Mouse (Mus musculus) liver, embryonic 11.5 days (tissue): ENCODE measurements around the gene Sirt5. TPM values are rescaled to one million over a fixed set of nuclear protein-coding genes. Genes with fewer than 3 reads are reported as not detected.
A peak's percentile ranks its signal among the peaks of the same experiment; 100 is the strongest.

ENCODE experiments used
- ATAC-seq: fragments of 200-750 bp; cut with Nextera tagmentation; replicated peaks from 2 replicates; pipeline ENCODE4 v1.8.0; 2017; ENCODE audit warnings: moderate number of reproducible peaks, mild to moderate bottlenecking, moderate TSS enrichment, moderate library complexity; ENCODE audit not compliant: low FRiP score
- DNase-seq: peaks from one replicate; pipeline ENCODE4 v3.0.0-alpha.2; 2017; ENCODE audit warnings: low spot score
- H3K27ac ChIP-seq: fragments of 300-500 bp; sonication (generic); 2 replicates; pipeline ENCODE4 v1.5.1; 2014; ENCODE audit warnings: mild to moderate bottlenecking, low read depth, low read length, control low read depth
- H3K27me3 ChIP-seq: fragments of 300-500 bp; sonication (generic); replicated peaks from 2 replicates; pipeline ENCODE4 v1.6.1; 2014; ENCODE audit warnings: low read length, mixed read lengths; ENCODE audit not compliant: control insufficient read depth, insufficient read depth
- H3K36me3 ChIP-seq: fragments of 300-500 bp; sonication (generic); 2 replicates; pipeline ENCODE4 v1.6.1; 2014; ENCODE audit warnings: mild to moderate bottlenecking, low read length, moderate library complexity, mixed read lengths; ENCODE audit not compliant: control insufficient read depth, insufficient read depth
- H3K4me1 ChIP-seq: fragments of 300-500 bp; sonication (generic); replicated peaks from 2 replicates; pipeline ENCODE4 v1.6.1; 2014; ENCODE audit warnings: low read length, mixed read lengths; ENCODE audit not compliant: control insufficient read depth, insufficient read depth
- H3K4me2 ChIP-seq: fragments of 300-500 bp; sonication (generic); 2 replicates; pipeline ENCODE4 v1.6.1; 2014; ENCODE audit warnings: mild to moderate bottlenecking, control low read depth, moderate library complexity
- H3K4me3 ChIP-seq: fragments of 300-500 bp; sonication (generic); 2 replicates; pipeline ENCODE4 v1.5.1; 2014; ENCODE audit warnings: low read depth, low read length, control low read depth
- H3K9ac ChIP-seq: fragments of 300-500 bp; sonication (generic); 2 replicates; pipeline ENCODE4 v1.6.1; 2014; ENCODE audit warnings: low read depth, low read length, control low read depth
- H3K9me3 ChIP-seq: fragments of 300-500 bp; sonication (generic); 2 replicates; pipeline ENCODE4 v1.6.1; 2016; ENCODE audit warnings: low read length, inconsistent platforms, mixed read lengths; ENCODE audit not compliant: control insufficient read depth
- WGBS: fragments of 180-500 bp; shearing (Covaris S2); extraction: QIAGEN DNeasy Blood & Tissue Kit; methylation state at CpG from one replicate; pipeline ENCODE4 v1.1.7; 2014; 5-methylcytosine and 5-hydroxymethylcytosine counted together
- polyA plus RNA-seq: library from polyadenylated mRNA; unstranded; fragments of >200 nt; fragmentation: Nextera tagmentation; extraction: Ambion mirVana; gene quantifications from 2 replicates; pipeline ENCODE4 v1.2.1, GENCODE M21; 2014

The Sirt5 gene
- polyA plus RNA-seq, 1 experiment from 2014 or later: 12.9 TPM

GRCm38 (mm10) chr13:43398297-43399080, 33.2 kb downstream of the Sirt5 start, which contains the start of gene Nol7:
Gene Nol7 (plus strand): TSS chr13:43398390.
- WGBS: 1% methylated on average over 72 of the region's 72 CpGs
- Histone ChIP-seq H3K27me3 (no peaks in the 10 kb centered on the region), H3K9me3 (no peaks in the 10 kb centered on the region), H3K36me3 (peaks cover 6% of the 10 kb centered on the region), H3K4me3 (peak within 1 kb of the TSS; percentile 89), H3K27ac (peak within 1 kb of the TSS; percentile 91), H3K4me2 (peak within 1 kb of the TSS; percentile 77), H3K9ac (peak within 1 kb of the TSS; percentile 94), H3K4me1 (peaks cover 5% of the 10 kb centered on the region)
- ATAC-seq: peak; percentile 94
- peak; percentile 98 for DNase-seq

- H3K4me3 ChIP-seq: peak overlapping the region; percentile 89
- no peaks in the 10 kb centered on the region for H3K27me3 ChIP-seq
- no peak for ATAC-seq
- no peak overlapping the region for H3K9ac ChIP-seq
- peaks cover 6% of the 10 kb centered on the region for H3K36me3 ChIP-seq
- H3K4me1 ChIP-seq: peaks cover 5% of the 10 kb centered on the region
- 75% methylated on average over 5 of the region's 5 CpGs for WGBS
- H3K9me3 ChIP-seq: no peaks in the 10 kb centered on the region
- peak overlapping the region; percentile 77 for H3K4me2 ChIP-seq
- DNase-seq: no peak
- H3K27ac ChIP-seq: no peak overlapping the region
Observed at GRCm38 (mm10) chr13:43399576-43399975, 34.3 kb downstream of the Sirt5 start.

GRCm38 (mm10) chr13:43412311-43412710, 47.0 kb downstream of the Sirt5 start:
- no peaks in the 10 kb centered on the region for H3K27me3 ChIP-seq
- H3K9me3 ChIP-seq: no peaks in the 10 kb centered on the region
- no peak overlapping the region for H3K9ac ChIP-seq
- H3K4me2 ChIP-seq: no peak overlapping the region
- H3K4me1 ChIP-seq: no peaks in the 10 kb centered on the region
- H3K4me3 ChIP-seq: no peak overlapping the region
- no peak for ATAC-seq
- H3K36me3 ChIP-seq: peaks cover 15% of the 10 kb centered on the region; the same call in 1 of the 2 replicates
- WGBS: 86% methylated on average over 7 of the region's 7 CpGs
- no peak overlapping the region for H3K27ac ChIP-seq
- DNase-seq: no peak

- Histone ChIP-seq H3K9me3 (no peaks in the 10 kb centered on the region), H3K9ac (no peak overlapping the region), H3K36me3 (peaks cover 15% of the 10 kb centered on the region; the same call in 1 of the 2 replicates), H3K4me2 (no peak overlapping the region), H3K27me3 (no peaks in the 10 kb centered on the region), H3K4me1 (no peaks in the 10 kb centered on the region), H3K27ac (no peak overlapping the region), H3K4me3 (no peak overlapping the region)
- WGBS: 91% methylated on average over 2 of the region's 2 CpGs
- no peak for DNase-seq
- ATAC-seq: no peak
Observed at GRCm38 (mm10) chr13:43413611-43414010, 48.3 kb downstream of the Sirt5 start.

- no peak overlapping the region for H3K4me2 ChIP-seq
- no peak for ATAC-seq
- no peak overlapping the region for H3K4me3 ChIP-seq
- no peak overlapping the region for H3K9ac ChIP-seq
- no peaks in the 10 kb centered on the region for H3K4me1 ChIP-seq
- H3K9me3 ChIP-seq: no peaks in the 10 kb centered on the region
- no peaks in the 10 kb centered on the region for H3K27me3 ChIP-seq
- no peak for DNase-seq
- peaks cover 21% of the 10 kb centered on the region for H3K36me3 ChIP-seq
- WGBS: 81% methylated on average over 1 of the region's 1 CpGs
- H3K27ac ChIP-seq: no peak overlapping the region
Observed at GRCm38 (mm10) chr13:43415249-43415648, 50.0 kb downstream of the Sirt5 start.

- H3K4me1 ChIP-seq: no peaks in the 10 kb centered on the region
- 92% methylated on average over 4 of the region's 4 CpGs for WGBS
- no peak for DNase-seq
Observed at GRCm38 (mm10) chr13:43428436-43428835, 63.1 kb downstream of the Sirt5 start.

GRCm38 (mm10) chr13:43433395-43433794, 68.1 kb downstream of the Sirt5 start:
- Histone ChIP-seq H3K27ac (no peak overlapping the region), H3K4me1 (no peaks in the 10 kb centered on the region), H3K27me3 (no peaks in the 10 kb centered on the region), H3K36me3 (no peaks in the 10 kb centered on the region), H3K4me3 (no peak overlapping the region), H3K4me2 (no peak overlapping the region), H3K9me3 (no peaks in the 10 kb centered on the region), H3K9ac (no peak overlapping the region)
- DNase-seq (no peak), ATAC-seq (no peak)
- WGBS: 84% methylated on average over 2 of the region's 2 CpGs

More at GRCm38 (mm10) chr13:43428436-43428835, 63.1 kb downstream of the Sirt5 start:
- no peak overlapping the region for H3K4me3 ChIP-seq
- no peak overlapping the region for H3K4me2 ChIP-seq
- no peaks in the 10 kb centered on the region for H3K36me3 ChIP-seq
- H3K27me3 ChIP-seq: no peaks in the 10 kb centered on the region
- H3K9ac ChIP-seq: no peak overlapping the region
- H3K9me3 ChIP-seq: no peaks in the 10 kb centered on the region
- ATAC-seq: no peak
- H3K27ac ChIP-seq: no peak overlapping the region

- ATAC-seq: no peak
- H3K9me3 ChIP-seq: no peaks in the 10 kb centered on the region
- WGBS: 81% methylated on average over 1 of the region's 1 CpGs
Observed at GRCm38 (mm10) chr13:43440376-43440775, 75.1 kb downstream of the Sirt5 start.

GRCm38 (mm10) chr13:43442551-43442950, 77.3 kb downstream of the Sirt5 start:
- no peak for DNase-seq
- Histone ChIP-seq H3K4me2 (no peak overlapping the region), H3K27ac (no peak overlapping the region), H3K4me1 (peaks cover 2% of the 10 kb centered on the region), H3K27me3 (no peaks in the 10 kb centered on the region), H3K36me3 (no peaks in the 10 kb centered on the region), H3K9ac (no peak overlapping the region), H3K4me3 (no peak overlapping the region), H3K9me3 (no peaks in the 10 kb centered on the region)
- ATAC-seq: no peak
- WGBS: 70% methylated on average over 1 of the region's 1 CpGs

More at GRCm38 (mm10) chr13:43440376-43440775, 75.1 kb downstream of the Sirt5 start:
- Histone ChIP-seq H3K27me3 (no peaks in the 10 kb centered on the region), H3K4me3 (no peak overlapping the region), H3K36me3 (no peaks in the 10 kb centered on the region), H3K4me2 (no peak overlapping the region), H3K4me1 (no peaks in the 10 kb centered on the region; the same call in 1 of the 2 replicates), H3K27ac (no peak overlapping the region), H3K9ac (no peak overlapping the region)
- DNase-seq: no peak
